Mouse (Mus musculus) skeletal muscle tissue, postnatal 0 days (tissue): ENCODE results near the gene Asap2. TPM values are rescaled to one million over a fixed set of nuclear protein-coding genes. Genes with fewer than 3 reads are reported as not detected.

ENCODE experiments used
- polyA plus RNA-seq: library from polyadenylated mRNA; unstranded; fragments of >200 nt; fragmentation: Nextera tagmentation; extraction: Ambion mirVana; gene quantifications from 2 replicates; pipeline ENCODE4 v1.2.1, GENCODE M21; 2015

Gene Asap2
- polyA plus RNA-seq, result 2.6 and 3.3 TPM in 2 replicates

DNA sequence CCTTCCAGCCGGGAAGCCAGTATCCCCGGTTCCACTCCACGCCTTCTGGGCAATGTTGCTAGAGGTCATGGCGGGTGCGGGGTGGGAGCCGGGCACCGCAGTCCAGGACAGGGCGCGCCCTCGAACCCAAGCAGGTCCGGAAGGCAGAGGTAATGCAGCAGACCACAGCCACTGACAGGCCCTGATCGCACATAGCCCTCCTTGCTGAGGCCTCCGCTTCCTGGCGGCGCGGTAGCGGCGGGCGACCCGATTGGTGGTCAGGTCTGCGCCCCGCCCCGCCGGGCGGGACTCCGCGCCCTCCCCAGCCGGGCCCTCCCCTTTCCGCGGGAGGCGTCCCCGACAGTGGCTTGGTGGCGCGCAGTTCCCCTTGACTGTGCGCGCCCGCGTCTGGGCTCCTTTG is at the start of gene Asap2:
Gene Asap2, plus strand, starts transcription at position 328 of the 400 bp plus-strand sequence.

DNA sequence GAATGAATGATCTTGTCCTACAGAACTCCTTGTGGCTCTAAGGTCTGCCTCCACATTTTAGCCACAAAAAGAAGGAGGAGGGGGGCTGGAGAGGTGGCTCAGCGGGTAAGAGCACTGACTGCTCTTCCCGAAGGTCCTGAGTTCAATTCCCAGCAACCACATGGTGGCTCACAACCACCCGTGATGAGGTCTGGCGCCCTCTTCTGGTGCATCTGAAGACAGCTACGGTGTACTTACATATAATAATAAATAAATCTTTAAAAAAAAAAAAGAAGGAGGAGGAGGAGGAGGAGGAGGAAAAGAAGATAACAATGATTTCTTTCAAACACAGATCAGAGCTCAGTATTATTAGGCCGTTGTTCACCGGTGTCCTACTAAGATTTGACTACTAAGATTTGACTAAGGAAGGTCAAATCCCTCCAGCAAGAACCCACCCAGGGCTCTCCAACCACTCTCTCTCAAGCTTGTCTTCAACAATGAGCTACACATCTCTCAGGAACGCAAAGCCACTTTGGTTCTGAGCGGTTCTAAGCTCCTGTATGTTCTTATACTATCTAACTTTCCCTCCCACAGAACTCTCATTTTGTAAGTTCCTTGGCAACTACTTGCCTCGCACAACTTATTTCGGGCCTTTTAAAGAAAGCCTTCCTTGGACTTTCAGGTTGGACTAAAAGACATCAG is 294.6 kb downstream of the Asap2 start, which contains the start of gene Cpsf3:
Gene Cpsf3, plus strand, starts transcription at position 631 of the 681 bp plus-strand sequence.

DNA sequence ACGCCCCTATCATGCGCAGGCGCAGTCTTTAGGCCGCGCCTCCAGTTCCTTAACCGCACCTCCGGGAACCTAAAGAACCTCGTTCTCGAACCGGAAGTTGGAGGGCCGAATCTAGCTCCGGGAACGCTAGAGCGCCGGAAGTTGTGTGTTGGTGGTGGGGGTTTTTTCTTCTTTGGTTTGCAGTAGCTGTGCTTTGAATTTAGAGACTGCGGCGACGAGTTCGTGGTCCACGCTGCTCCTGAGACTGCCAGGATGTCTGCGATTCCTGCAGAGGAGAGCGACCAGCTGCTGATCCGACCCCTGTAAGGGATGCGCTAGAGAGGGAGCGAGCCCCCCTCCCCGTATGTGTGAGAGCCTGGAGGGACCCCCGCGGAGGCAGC is 296.0 kb downstream of the Asap2 start, which contains the start of gene Itgb1bp1:
Gene Itgb1bp1, minus strand, starts transcription at position 42 of the 380 bp plus-strand sequence.

DNA sequence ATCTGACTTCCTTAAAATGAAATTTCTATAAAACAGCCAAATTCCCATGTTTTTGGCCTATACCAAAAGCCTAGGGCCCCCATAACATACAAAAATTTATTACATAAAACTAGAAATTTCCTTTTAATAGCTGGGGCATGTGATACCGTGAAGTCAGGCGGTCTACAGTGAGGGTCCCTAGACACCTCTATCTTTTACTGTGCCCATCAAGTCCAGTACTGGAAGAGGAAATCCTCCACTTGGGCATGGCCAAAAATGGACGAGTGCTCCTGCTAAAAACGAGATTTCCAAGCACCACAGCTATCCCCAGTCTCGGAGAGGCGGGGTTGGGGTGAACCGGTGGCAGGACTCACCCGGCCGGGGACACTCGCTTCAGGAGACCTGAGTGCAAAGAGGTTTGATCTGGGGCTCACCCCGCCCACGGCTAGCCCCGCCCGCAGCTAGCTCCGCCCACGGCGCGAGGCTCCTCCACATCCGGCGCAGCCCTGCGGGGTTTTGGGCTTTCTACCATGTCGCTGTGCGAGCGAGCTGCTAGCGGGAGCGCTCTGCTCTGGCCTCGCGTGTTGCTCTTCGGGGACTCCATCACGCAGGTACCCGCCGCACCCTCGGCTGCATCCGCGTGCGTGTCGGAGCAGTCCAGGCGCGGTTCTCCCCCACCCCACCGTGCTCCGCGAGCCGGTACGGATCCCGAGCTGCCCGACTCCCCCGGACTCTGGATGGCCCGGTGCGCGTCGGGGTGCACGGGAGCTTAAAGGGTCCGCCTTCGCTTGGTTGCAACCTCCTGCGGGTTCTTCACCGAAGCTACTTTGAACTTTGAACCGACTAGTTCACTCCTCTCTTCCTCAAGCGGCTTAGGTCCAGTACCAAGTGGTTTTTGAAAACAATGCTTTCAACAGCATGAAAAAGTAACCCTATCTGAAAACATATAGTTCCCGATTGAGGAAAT is 325.9 kb downstream of the Asap2 start, which contains the start of gene Iah1:
Gene Iah1, plus strand, starts transcription at position 467 of the 946 bp plus-strand sequence.

